Mouse (Mus musculus) neural tube, embryonic 11.5 days (tissue): ENCODE results near the gene Mybpc1. TPM values are rescaled to one million over a fixed set of nuclear protein-coding genes. Genes with fewer than 3 reads are reported as not detected.

ENCODE experiments used
- ATAC-seq: fragments of 200-750 bp; cut with Nextera tagmentation; 2 replicates; pipeline ENCODE4 v1.8.0; 2017; ENCODE audit warnings: moderate number of reproducible peaks, mild to moderate bottlenecking, moderate TSS enrichment, moderate library complexity; ENCODE audit not compliant: insufficient read depth, low FRiP score, low TSS enrichment
- DNase-seq: peaks from one replicate; pipeline ENCODE4 v3.0.0-alpha.2; 2015; ENCODE audit warnings: low spot score
- H3K27ac ChIP-seq: fragments of 300-500 bp; sonication (generic); 2 replicates; pipeline ENCODE4 v1.5.1; 2014; ENCODE audit warnings: low read depth, mild to moderate bottlenecking, low read length
- H3K27me3 ChIP-seq: fragments of 300-500 bp; sonication (generic); 2 replicates; pipeline ENCODE4 v1.6.1; 2014; ENCODE audit warnings: mild to moderate bottlenecking, low read length, mixed read lengths; ENCODE audit not compliant: control insufficient read depth, insufficient read depth
- H3K36me3 ChIP-seq: fragments of 300-500 bp; sonication (generic); 2 replicates; pipeline ENCODE4 v1.6.1; 2014; ENCODE audit warnings: mild to moderate bottlenecking, low read length, moderate library complexity, mixed read lengths; ENCODE audit not compliant: control insufficient read depth, insufficient read depth
- H3K4me1 ChIP-seq: fragments of 300-500 bp; sonication (generic); 2 replicates; pipeline ENCODE4 v1.6.1; 2014; ENCODE audit warnings: low read length, mixed read lengths; ENCODE audit not compliant: control insufficient read depth, insufficient read depth
- H3K4me2 ChIP-seq: fragments of 300-500 bp; sonication (generic); 2 replicates; pipeline ENCODE4 v1.6.1; 2014; ENCODE audit warnings: low read depth, mild to moderate bottlenecking, moderate library complexity
- H3K4me3 ChIP-seq: fragments of 300-500 bp; sonication (generic); 2 replicates; pipeline ENCODE4 v1.5.1; 2014; ENCODE audit warnings: low read depth, low read length
- H3K9ac ChIP-seq: fragments of 300-500 bp; sonication (generic); 2 replicates; pipeline ENCODE4 v1.6.1; 2014; ENCODE audit warnings: mild to moderate bottlenecking, low read length
- H3K9me3 ChIP-seq: fragments of 300-500 bp; sonication (generic); 2 replicates; pipeline ENCODE4 v1.6.1; 2016; ENCODE audit warnings: low read length; ENCODE audit not compliant: control insufficient read depth
- WGBS: fragments of 180-500 bp; shearing (Covaris S2); extraction: QIAGEN DNeasy Blood & Tissue Kit; methylation state at CpG from one replicate; pipeline ENCODE4 v1.1.7; 2014; 5-methylcytosine and 5-hydroxymethylcytosine counted together
- polyA plus RNA-seq: library from polyadenylated mRNA; unstranded; fragments of >200 nt; fragmentation: Nextera tagmentation; extraction: Ambion mirVana; gene quantifications from 2 replicates; pipeline ENCODE4 v1.2.1, GENCODE M21; 2014

The Mybpc1 gene
- polyA plus RNA-seq = 17.6 and 18.8 TPM in 2 replicates

DNA sequence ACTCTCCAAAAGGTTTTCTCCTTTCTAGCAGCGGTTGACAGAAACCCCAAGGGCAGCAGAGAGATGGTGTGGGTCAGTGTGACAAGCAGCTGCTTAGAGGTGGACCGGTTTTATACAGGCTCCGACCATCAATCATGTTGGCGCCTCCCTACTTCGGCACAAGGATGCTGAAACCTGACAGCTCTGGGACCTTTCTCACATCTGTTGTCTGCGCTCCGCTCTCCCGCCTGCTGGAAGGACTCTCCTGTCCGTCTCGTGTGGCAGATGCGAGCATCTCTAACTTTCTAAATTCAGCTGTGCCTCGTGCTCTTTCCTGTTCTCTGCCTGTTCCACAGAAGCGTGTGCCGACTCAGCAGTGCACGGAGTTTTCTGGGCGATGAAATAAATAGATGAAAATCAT is at the start of gene Mybpc1:
Mybpc1 (minus strand) TSS at position 210 of the 400 bp plus-strand sequence.
- ATAC-seq (peak; percentile 53), DNase-seq (peak; percentile 72)
- Histone ChIP-seq H3K36me3 (no peaks in the 10 kb centered on the region), H3K4me3 (no peak within 1 kb of the TSS), H3K4me1 (peaks cover 5% of the 10 kb centered on the region; the same call in 1 of the 2 replicates), H3K4me2 (0 out of 2 replicates have a peak within 1 kb of the TSS, but pooled peaks have one; percentile 25), H3K27me3 (no peaks in the 10 kb centered on the region), H3K9me3 (no peaks in the 10 kb centered on the region), H3K9ac (no peak within 1 kb of the TSS), H3K27ac (no peak within 1 kb of the TSS)
- WGBS = 21% methylated on average over 16 of the region's 16 CpGs

DNA sequence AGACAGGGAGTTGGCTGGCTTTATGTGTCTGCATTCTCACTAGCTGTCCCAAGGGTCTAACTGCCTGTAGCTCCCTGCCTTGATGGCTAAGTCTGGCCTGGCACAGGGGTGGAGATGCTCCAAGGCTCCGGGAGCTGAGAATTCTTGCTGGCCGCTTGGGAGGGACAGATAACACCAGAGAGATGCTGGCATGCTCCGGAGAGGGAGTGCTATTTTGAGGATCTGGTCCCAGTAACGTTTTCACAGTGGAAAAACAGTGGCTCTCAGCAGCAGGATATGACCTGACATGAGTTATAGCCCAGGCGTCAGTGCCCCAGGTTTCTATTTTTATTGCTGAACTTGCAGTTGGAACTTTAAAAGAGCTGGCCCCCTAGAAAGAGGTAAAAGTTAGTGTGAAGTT is 40.5 kb upstream of the Mybpc1 start:
- Histone ChIP-seq H3K4me1 (no peaks in the 10 kb centered on the region), H3K4me2 (no peak overlapping the region), H3K9ac (no peak overlapping the region), H3K9me3 (no peaks in the 10 kb centered on the region), H3K36me3 (no peaks in the 10 kb centered on the region), H3K4me3 (no peak overlapping the region), H3K27ac (no peak overlapping the region), H3K27me3 (no peaks in the 10 kb centered on the region)
- ATAC-seq = no peak
- WGBS = 56% methylated on average over 5 of the region's 5 CpGs
- no peak for DNase-seq

DNA sequence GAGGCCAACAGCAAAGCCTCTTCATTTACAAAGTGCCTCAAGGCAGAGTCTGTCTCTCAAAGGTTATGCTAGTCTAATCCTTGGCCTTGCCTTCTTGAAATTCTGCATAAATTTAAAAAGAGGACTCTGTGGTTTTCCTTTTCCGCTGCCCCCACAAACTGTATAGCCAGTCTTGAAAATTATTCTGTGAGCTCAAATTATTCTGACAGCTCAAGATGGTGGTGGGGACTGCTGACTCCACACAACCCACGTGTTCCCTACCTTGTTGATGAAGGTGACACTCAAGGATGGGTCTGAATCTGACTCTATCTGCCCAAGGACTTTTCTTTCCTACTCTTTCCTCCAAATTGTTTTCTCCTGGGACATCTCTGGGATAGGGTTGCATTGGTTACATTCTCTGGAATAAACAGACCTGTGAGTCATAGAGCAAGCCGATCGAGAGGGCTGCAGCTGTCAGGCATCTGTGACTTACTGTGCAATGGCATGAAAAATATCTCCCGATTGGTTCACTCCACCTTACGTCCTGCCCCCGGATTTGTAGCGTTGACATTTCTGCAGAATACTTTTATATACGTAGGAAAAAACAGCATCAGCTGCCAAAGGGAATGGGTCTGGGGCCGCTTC is 26.5 kb upstream of the Mybpc1 start:
- 88% methylated on average over 10 of the region's 10 CpGs for WGBS
- H3K36me3 ChIP-seq = no peaks in the 10 kb centered on the region
- no peaks in the 10 kb centered on the region for H3K4me1 ChIP-seq
- no peak overlapping the region for H3K9ac ChIP-seq
- H3K27me3 ChIP-seq = no peaks in the 10 kb centered on the region
- no peaks in the 10 kb centered on the region for H3K9me3 ChIP-seq
- no peak overlapping the region for H3K4me3 ChIP-seq
- DNase-seq (no peak), ATAC-seq (no peak)
- H3K4me2 ChIP-seq = no peak overlapping the region
- no peak overlapping the region for H3K27ac ChIP-seq

DNA sequence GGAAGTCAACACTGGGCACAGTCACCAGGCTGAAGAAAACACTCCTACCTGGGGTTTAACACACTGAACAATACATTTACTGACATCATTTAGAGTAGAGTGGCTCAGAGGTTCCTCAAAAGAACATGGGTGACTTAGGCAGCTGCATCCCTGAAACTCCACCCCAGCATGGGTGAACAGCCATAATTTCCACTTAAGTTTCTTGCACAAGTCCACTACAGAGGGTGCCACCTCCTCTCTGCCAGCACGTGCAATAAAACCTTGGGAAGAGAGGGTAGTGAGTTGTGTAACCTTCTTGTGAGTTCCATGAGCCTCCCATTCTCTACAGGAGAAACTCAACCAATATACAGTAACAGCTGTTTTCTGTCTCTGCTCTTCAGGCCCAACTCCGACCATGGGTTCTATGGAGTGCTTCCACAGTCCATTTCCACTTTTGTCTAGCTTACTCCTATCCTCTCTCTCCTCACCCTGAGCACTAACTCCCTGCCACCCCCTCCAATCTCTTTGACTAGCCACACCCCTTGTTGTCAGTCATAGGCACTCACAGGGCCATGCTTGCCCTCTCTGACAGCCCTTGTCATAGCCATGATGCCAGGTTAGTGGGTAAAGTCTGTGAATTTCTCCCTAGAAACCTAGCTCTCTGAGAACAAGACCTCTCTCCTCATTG is 25.8 kb upstream of the Mybpc1 start:
- DNase-seq (no peak), ATAC-seq (no peak)
- Histone ChIP-seq H3K27me3 (no peaks in the 10 kb centered on the region), H3K4me1 (no peaks in the 10 kb centered on the region), H3K4me2 (no peak overlapping the region), H3K9me3 (no peaks in the 10 kb centered on the region), H3K36me3 (no peaks in the 10 kb centered on the region), H3K27ac (no peak overlapping the region), H3K4me3 (no peak overlapping the region), H3K9ac (no peak overlapping the region)
- WGBS = 86% methylated on average over 2 of the region's 2 CpGs

DNA sequence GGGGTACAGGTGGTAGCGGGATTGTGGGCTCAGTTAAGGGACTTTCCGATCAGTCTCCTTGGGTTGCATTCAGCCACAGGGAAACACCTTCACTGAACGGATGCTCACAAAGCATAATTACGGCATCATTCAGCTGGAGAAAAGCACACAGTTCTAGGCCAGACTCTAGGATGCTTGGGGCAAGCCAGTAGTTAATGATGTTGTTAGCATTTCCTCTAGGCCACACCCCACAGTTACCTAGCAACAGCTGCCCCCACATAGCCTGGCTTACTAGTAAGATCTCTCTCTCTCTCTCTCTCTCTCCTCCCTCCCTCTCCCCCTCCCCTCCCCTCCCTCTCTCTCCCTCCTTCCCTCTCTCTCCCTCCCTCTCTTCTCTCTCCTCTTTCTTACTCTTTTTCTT is 22.1 kb upstream of the Mybpc1 start:
- no peaks in the 10 kb centered on the region for H3K36me3 ChIP-seq
- ATAC-seq = no peak
- H3K9me3 ChIP-seq = no peaks in the 10 kb centered on the region
- no peak overlapping the region for H3K4me2 ChIP-seq
- no peaks in the 10 kb centered on the region for H3K4me1 ChIP-seq
- no peak overlapping the region for H3K27ac ChIP-seq
- 77% methylated on average over 4 of the region's 4 CpGs for WGBS
- H3K9ac ChIP-seq = no peak overlapping the region
- no peak overlapping the region for H3K4me3 ChIP-seq
- no peaks in the 10 kb centered on the region for H3K27me3 ChIP-seq
- peak; percentile 25 for DNase-seq

DNA sequence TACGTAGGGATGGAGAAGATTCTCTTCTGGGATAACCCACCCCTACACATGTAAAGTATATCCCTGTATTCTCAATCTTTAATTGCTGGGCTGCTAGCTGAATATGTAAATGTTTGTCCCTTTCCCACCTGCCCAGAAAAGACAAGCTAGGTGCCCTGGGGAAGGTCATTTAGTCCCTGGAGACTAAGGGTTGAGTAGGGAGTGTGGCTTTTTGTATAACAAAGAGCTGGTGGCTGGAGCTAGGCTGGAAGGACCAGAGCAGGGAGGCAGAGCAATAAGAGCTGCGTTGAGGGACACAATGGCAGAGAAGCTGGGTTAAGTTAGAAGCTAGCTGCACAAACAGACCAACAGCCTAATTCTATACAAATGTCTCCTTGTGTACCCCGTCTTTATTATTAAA is 21.2 kb upstream of the Mybpc1 start:
- no peak for DNase-seq
- 70% methylated on average over 3 of the region's 3 CpGs for WGBS
- no peaks in the 10 kb centered on the region for H3K4me1 ChIP-seq

DNA sequence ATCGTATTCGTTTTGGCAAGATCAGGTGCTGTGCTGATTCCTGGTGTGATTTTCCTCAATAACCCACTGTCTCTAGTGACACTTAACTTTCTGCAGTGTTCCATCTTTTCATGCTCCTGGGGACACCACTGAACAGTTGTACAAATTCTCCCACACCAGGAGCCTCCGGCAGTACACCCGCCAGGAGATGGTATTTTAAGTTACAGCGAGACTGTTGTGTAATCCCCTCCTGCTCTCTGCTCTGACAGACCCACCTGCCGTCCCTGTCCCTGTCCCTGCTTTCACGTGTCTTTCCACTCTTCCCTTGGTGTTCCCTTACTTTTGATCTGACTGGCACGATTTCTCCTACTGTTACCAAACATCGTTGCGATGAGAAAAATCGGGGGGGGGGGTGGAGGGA is 19.3 kb upstream of the Mybpc1 start:
- H3K36me3 ChIP-seq = no peaks in the 10 kb centered on the region
- H3K9ac ChIP-seq = no peak overlapping the region
- no peak for ATAC-seq
- WGBS = 84% methylated on average over 11 of the region's 11 CpGs
- H3K4me3 ChIP-seq = no peak overlapping the region
- H3K4me2 ChIP-seq = no peak overlapping the region
- H3K27me3 ChIP-seq = no peaks in the 10 kb centered on the region
- H3K4me1 ChIP-seq = no peaks in the 10 kb centered on the region
- H3K9me3 ChIP-seq = no peaks in the 10 kb centered on the region
- H3K27ac ChIP-seq = no peak overlapping the region
- DNase-seq = no peak

More for the DNA sequence above, 21.2 kb upstream of the Mybpc1 start:
- no peaks in the 10 kb centered on the region for H3K9me3 ChIP-seq
- no peak overlapping the region for H3K4me2 ChIP-seq
- no peak for ATAC-seq
- H3K4me3 ChIP-seq = no peak overlapping the region
- no peaks in the 10 kb centered on the region for H3K27me3 ChIP-seq
- H3K36me3 ChIP-seq = no peaks in the 10 kb centered on the region
- H3K27ac ChIP-seq = no peak overlapping the region
- H3K9ac ChIP-seq = no peak overlapping the region

GRCm38 (mm10) chr10:88622624-88623023 is 17.7 kb upstream of the Mybpc1 start:
- Histone ChIP-seq H3K4me3 (no peak overlapping the region), H3K4me1 (no peaks in the 10 kb centered on the region), H3K9ac (no peak overlapping the region), H3K27ac (no peak overlapping the region), H3K36me3 (no peaks in the 10 kb centered on the region), H3K9me3 (no peaks in the 10 kb centered on the region), H3K27me3 (no peaks in the 10 kb centered on the region), H3K4me2 (no peak overlapping the region)
- no peak for DNase-seq
- WGBS = 89% methylated on average over 16 of the region's 16 CpGs
- no peak for ATAC-seq

GRCm38 (mm10) chr10:88620809-88621208 is 15.9 kb upstream of the Mybpc1 start:
- Histone ChIP-seq H3K36me3 (no peaks in the 10 kb centered on the region), H3K4me3 (no peak overlapping the region), H3K9me3 (no peaks in the 10 kb centered on the region), H3K27me3 (no peaks in the 10 kb centered on the region), H3K4me2 (no peak overlapping the region), H3K9ac (no peak overlapping the region), H3K4me1 (no peaks in the 10 kb centered on the region), H3K27ac (no peak overlapping the region)
- ATAC-seq (no peak), DNase-seq (no peak)
- 89% methylated on average over 3 of the region's 3 CpGs for WGBS
